Mouse (Mus musculus) layer of hippocampus, adult 11-12 months (tissue): Measurements from ENCODE around the gene Riiad1.
A peak's percentile ranks its signal among the peaks of the same experiment; 100 is the strongest.

ENCODE experiments used
- DNase-seq: peaks from one replicate; pipeline ENCODE4 v3.0.0; 2022; ENCODE audit warnings: low spot score

Riiad1 gene

DNA sequence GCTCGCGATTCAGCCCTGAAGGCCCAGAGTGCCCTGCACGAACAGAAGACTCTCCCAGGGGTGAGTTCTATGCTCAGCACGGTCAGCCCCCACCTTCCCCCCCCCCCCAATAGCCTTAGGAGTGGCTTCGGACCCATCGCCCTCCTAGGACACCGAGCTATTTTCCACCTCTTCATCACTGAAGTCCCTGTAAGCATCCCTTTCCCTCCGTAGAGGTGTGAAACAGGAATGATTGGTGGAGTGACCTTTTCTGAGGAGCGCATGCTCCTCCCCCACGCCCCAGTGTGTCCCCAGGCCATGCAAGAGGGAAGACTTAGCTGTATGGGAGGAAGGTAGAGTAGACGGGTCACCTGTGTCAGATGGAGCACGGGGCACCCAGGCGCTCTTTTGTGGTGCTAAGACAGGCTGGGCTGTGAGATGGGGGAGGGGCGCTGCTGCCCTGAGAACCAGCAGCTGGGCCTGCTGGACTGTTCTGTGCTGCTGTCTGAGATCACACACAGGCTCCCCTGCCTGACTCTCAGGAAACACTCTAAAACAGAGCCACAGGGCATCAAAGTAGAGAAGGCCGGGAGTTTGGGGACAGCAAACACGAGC, at the start of gene Riiad1:
Gene Riiad1, minus strand, starts transcription at position 51 of the 594 bp plus-strand sequence.
- no peak for DNase-seq

- no peak for DNase-seq
These were observed 46.6 kb upstream of the Riiad1 start for GRCm38 (mm10) chr3:94526731-94527130.

DNA sequence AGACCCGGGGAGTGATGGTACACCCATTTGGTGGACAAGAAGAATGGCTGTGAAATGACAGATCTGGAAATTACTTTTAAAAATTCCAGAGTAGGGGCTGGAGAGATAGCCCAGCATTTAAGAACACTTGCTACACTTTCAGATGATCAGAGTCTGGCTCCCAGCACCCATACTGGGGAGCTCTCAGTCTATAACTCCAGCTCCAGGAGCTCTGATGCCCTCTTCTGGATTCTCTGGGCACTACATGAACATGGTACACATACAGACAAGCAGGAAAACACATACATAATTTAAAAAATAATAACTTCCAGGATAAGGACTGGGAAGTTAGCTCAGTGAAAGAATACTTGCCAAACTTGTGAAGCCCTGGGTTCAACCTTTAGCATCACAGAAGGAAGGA, 26.5 kb upstream of the Riiad1 start:
- no peak for DNase-seq

- no peak for DNase-seq
These were observed 22.1 kb upstream of the Riiad1 start for GRCm38 (mm10) chr3:94502243-94502642.

DNA sequence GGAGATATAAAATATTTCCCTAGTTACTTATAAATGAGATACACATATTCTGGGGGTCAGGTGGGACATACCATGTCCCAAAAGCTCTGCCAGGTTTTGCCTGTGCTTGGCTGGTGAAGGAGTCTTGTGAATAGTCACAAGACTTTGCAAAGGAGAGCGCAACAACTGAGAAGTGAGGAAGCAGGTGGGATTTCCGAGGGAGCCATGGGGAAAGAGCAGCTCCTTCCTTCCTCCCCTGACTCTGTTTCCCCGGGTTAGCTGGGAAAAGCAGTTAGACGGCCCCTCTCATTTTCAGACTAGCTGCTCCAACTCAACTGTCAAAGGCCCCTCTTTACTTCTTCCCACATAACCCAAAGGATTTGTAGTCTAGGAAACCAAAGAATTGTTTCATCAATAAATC, 17.0 kb upstream of the Riiad1 start:
- no peak for DNase-seq

DNA sequence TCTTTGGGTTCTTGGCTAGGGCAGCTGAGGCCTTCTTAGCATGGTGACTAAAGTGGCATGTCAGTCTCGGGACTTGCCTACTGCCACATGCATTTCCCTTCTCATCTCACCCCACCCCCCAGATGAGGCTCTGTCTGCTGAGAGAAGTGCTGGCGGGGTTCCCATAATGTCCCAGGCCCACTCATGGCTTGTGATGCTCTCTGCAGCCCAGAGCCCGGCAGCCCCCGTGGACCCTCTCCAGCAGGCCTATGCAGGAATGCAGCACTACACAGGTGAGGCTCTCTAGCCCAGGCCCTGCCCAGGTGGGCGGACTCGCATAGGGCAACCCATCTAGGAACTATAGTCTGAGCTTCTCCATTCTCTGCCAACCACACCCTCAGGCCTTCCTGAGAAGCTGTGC, 7.4 kb upstream of the Riiad1 start:
- no peak for DNase-seq

DNA sequence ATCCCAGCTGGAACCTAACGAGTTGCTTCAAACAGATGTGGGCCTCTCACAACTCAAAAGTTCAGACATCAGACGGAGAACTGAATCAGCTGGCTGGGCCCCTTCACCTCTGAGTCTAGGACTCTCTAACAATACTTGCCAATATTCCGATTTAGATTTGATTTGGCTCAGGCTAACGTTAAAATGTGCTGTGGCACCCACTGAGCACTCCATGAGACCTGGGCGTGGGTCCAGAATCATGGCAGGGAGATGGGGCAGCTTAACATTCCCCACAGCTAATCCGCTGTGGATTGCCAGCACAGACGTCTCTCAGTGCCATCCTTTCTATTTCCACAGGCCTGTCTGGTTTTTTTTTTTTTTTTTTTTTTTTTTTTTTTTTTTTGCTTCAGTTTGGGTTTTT, 5.8 kb upstream of the Riiad1 start:
- no peak for DNase-seq

DNA sequence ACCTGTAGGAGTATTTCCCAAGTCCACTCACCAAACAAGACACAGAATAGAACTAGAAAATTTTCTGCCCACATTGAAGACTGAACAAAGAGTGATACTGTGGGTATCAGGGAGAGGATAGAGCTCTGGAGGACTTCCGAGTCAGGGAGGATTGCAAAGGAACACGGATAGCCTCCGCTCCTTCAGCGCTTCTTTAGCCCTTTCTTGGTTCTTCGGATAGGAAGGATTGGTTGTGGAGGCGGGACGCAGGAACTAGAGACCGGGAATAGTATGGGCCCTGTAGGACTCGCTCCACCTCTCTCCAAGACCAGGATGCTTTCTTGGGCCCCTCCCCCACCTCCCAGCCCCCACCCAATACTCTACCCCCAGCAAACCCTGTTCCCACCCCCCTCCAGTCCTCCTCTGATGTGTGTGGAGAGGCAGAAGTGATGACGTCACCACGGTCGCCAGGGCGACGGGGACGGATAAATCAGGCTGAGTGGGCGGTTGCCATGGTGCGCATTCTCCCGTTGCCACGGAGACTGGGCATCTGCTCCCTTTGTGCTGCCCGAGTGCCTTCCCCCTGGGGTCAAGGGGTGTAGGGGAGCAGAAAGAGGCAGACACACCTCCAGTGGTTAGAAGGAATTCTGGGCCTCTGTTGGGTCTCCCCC, 3.8 kb upstream of the Riiad1 start:
- peak; percentile 95 for DNase-seq

- no peak for DNase-seq
These were observed 2.7 kb upstream of the Riiad1 start for GRCm38 (mm10) chr3:94482764-94483385.

DNA sequence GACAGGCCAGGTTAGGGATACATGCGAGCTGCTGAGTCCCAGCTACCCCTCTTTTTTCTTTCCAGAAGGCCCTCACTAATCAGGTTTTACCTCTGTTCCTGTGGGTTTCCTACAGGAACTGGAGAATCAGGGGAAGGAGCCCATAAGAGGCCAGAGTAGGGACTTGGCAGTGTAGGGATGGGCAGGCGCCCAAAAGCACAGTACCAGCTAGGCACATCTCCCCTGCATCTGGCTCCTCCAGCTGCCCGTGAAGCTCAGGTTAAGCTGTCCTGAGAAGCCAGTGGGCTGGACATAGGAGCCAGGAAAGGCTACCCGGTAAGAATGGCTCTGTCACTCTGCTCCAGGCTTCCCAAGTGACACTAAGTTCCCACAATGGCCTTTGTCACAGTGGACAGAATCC, 1.3 kb upstream of the Riiad1 start:
- no peak for DNase-seq

DNA sequence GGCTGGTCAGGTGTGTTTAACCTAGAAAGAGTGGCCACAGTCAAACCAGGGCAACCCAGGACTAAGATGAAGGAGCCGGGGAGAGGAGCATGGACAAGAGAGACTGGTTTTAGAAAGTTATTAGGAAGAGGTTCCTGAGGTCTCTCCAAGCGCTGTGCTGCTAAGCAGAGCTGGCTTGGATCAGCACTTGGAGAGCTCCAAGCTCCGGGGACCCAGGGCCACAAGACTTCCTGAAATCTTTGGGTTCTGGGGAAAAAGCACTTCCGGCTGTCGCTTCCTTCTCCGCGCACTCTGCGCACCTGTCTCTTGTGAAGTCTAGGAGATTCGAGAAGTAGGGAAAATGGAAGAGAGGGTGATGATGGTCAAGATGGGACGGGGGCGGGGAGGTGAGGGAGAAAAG, 577 bp downstream of the Riiad1 start:
- DNase-seq: no peak

GRCm38 (mm10) chr3:94478591-94479169, 1.5 kb downstream of the Riiad1 start:
- no peak for DNase-seq

GRCm38 (mm10) chr3:94477981-94478422, 2.1 kb downstream of the Riiad1 start, which contains the start of gene Celf3:
Celf3 (plus strand) TSS chr3:94478295.
- peak; percentile 77 for DNase-seq

GRCm38 (mm10) chr3:94477444-94477843, 2.7 kb downstream of the Riiad1 start:
- no peak for DNase-seq

- DNase-seq: no peak
These were observed 3.7 kb downstream of the Riiad1 start for GRCm38 (mm10) chr3:94476301-94477035.

GRCm38 (mm10) chr3:94473567-94474232, 6.4 kb downstream of the Riiad1 start:
- no peak for DNase-seq

DNA sequence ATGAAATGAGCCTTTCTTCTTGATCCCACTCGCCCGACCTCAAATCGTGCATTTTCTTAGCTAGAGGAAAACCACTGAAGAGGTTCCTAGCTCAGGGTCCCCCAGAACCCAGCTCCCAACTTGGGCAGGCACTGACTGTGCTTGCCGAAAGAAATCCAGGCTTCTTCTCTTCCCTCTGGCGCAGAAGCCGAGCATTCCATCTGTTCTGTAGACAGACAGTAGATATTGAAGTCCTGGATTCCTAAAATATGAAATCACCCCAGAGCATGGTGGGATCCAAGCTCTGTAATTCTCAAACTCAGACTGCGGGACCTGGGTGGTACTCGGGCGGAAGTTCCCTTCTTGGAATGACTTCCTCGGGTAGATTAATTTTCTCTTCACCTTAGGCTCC, 7.0 kb downstream of the Riiad1 start:
- DNase-seq: no peak

DNA sequence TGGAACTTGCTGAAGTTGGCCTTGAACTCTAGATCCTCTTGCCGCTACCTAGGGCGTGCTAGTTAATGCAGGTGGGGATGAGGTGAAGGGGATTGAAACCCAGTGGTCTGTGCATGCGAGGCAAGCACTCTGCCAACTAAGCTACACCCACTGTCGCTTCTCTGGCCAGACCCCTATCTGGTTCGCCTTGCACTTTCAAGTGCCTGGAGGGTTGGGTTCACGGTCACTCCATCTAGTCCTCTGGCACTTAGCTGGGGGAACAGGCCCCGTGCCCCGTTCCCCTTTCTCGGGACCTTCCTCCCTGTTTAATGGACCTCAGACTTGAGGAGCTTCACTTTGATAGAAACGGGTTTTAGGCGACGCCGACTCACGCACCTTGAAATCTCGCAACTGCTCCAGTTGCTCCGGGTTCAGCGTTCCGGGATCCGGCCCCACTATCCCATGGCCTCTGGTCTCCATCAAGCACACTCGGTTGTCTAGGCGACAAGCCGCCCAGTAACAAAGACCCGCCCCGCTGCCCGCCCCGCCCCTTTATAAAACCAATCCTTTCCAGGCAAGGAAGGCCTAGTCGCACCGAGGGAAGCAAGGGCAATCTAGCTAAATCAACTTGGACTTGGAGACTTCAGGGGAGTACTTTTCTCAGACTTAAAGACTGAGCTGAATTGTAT, 7.6 kb downstream of the Riiad1 start:
- no peak for DNase-seq

- DNase-seq: no peak
These were observed 11.2 kb downstream of the Riiad1 start for GRCm38 (mm10) chr3:94468931-94469330.

- DNase-seq: peak; percentile 66
These were observed 14.3 kb downstream of the Riiad1 start for GRCm38 (mm10) chr3:94465632-94466430.
